Mouse (Mus musculus): ENCODE measurements at regions not wholly inside any gene's neighbourhood (a gene's known extent, or its start where the extent isn't known, plus 50 kb on each side); places are given as distances from the start of the nearest gene placed in this dataset.

DNA sequence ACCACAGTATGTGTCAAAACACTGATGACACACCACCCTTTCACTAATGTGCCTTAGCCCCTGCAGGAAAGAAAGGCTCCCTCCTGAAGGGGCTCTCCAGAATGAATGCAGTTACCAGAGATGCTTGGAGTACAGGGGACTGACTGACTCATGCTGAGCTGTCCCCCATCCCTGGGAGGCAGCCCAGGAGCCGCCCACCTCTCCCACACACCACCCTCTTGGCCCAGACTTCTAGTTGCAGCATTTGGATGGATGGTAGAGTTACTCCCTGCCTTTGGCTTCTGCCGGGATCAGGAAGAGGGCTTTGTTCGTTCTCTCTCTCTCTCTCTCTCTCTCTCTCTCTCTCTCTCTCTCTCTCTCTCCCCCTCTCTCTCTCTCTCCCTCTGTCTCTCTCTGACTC, 53.4 kb upstream of the Jun start:
- DNase-seq: no peak

DNA sequence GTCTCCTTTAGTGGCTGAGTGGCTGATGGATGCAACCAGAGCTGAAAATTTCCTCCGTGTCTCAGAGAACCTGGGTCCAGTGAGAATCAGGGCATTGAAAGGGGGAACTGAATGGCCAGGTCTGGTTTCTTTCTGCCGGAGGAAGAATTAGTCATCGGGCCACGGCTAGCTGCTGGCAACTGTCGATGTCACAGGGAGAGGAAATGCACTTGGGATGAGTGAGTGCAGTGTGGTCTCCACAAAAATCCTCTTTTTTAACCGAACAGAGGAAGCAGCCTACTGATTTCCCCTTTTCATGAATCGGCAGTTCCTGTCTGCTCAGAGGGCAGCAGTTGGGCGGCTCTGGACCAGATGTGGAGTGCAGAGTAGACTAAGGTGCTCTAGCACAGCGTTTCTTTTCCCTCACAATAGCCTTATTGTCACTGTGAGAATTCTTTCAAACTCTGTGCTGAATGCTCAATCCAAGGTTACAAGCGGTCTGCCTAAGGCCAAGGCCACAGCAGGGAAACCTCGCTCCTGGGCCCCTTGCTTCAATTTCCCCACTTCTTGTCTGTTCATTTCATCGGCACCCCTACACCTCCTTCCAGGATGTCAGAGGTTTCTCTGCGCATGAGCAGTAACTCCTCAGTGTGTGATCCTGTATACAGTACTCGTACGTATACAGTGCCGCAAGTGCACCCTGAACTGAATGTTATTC, 54.1 kb upstream of the Jun start:
- DNase-seq: peak; percentile 60

DNA sequence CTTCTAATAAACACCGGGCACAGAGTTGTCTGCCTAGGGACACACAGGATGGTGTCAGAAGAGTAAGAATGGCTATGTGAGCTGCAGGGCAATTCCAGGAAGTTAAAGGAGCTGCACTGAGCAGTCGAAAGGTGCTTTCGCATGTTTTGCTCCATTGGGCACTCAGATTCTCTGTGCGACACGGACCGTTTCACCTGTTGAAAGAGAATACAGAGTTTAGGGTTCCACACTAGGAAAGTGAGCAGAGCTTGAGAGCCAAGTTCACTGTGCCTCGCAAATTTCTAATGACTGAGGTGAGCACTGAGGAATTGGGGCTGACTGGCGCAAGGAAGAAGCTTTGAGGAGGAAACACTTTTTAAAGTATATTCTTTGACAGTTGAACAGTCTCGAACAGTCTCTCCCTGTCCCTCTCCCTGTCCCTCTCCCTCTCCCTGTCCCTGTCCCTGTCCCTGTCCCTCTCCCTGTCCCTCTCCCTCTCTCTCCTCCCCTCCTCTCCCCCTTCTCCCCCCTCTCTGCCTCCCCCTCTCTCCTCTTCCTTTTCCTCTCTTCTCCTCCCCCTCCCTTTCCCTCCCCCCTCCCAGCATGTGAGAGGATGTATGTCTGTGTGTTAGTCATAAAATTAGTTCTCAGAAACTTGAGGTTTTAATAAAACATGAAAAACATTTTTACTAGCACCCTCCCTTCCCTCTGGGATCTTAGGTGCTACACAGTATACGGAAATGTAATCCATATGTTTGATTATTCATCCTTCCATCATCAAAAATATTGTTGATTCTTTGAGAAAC, 55.1 kb upstream of the Jun start:
- peak; percentile 11 for DNase-seq

DNA sequence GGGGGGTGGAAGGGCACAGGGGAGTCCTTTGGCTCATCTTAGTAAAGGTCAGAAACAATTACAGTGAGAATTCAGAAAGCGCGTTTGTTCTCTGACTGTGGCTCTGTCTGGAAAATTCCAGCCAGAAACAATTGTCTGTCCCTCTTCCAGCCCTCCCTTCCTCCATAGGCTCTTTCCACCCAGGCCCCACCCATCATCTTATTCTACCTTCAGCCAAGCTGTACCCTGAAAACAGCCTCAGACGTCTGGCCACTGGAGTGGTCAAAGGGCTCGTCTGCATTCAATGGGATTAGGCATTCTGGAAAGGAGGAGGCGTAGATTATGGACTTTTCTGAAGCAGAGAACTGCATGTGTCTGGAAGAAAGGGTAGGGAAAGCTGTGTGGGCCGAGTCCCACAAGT, 56.8 kb upstream of the Jun start:
- no peak for DNase-seq

DNA sequence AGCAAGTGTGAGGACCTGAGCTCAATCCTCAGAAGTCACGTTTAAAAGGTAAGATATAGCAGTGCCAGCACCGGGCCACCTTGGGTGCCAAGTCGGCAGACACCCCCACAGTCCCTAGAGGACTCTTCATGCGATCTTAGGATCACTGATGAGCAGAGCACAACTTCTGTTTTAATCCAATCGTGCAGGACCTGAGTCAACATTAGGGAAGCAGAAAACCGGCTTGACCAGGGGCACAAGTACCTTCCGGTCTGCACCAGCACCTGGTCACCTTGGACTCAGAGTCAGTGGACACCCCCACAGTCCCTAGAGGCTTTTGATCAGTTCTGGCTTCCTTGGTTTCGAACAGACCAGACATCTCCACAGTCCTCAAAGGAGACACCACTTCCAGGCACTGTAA, 58.8 kb upstream of the Jun start:
- DNase-seq: no peak

DNA sequence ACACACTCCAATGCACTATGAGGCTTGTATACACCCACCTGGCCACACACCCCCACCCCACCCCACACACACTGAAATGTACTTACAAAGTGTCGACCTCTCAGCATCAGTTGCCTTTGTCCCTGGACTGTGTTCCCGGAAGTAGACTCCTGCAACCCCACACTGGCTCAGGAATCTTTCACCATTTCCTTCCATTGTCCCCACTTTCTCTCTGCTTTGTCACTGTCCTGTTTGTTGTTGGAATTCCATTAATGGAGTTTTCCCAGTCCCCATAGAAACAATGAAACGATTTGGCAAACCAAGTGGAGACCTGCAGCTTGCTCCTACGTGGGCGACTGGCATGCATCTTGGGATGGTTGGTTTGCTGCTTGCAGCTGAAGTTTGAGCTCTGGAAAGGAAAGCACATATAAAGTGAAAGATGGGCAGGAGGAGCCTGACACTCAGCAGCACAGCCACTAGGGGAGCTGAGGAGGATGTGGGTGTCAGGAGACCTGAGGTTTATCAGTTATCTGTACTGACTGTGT, 65.2 kb upstream of the Jun start:
- DNase-seq: peak; percentile 17 to 29

DNA sequence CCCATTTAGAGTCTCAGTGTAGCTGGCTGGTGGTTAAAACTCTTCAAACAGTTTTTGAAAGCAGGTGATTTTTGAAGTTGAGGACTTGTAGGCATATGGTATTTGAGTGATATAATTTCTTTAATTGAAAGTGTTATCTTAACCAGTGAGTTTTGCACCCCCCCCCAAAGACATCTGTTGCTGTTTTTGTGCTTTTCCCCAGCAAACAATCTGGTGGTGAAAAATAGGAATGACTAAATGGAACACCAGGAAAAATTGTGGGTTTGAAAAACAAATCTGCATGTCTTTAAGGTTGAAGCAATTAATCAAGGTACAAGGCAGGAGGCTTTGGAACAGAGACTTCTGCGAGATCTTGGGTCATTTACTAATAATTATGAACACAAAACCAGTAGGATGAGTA, 68.9 kb upstream of the Jun start:
- DNase-seq: no peak

DNA sequence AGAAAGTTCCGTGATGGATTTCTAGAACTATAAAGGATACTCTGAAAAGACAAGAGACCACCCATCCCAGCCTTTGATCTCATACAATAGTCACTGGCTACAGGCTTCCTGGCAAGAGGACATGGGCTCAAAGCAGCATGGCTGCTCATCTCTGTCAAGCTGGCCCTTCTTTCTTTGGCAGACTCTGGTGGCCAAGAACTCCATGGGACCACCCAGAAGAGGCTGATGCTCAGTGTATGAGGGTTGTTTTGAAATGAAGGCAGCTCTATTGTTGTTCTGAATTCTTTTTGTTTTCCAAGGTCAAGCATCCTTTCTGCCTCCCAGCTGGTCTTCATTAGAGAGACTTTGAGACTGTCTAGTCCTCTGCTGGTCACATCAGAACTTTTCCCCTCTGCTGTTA, 73.3 kb upstream of the Jun start:
- no peak for DNase-seq

DNA sequence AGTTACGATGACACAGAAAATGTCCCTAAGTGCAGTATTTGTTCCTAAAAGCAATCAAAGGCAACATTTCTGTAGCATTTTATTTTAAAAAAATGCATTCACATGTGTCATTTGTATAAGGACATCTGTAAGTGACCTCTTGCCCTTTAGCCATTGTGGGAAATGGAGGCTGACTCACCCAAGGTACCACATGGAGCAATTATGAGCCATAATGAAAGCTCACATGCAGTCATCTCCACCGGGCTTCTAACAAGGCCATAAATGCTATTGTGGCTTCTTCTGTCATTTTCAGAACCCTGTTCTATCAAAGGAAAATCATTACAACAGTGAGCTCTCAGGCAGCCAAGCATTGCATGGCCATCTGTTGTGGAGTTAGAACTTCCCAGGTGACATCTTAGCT, 75.9 kb upstream of the Jun start:
- no peak for DNase-seq

DNA sequence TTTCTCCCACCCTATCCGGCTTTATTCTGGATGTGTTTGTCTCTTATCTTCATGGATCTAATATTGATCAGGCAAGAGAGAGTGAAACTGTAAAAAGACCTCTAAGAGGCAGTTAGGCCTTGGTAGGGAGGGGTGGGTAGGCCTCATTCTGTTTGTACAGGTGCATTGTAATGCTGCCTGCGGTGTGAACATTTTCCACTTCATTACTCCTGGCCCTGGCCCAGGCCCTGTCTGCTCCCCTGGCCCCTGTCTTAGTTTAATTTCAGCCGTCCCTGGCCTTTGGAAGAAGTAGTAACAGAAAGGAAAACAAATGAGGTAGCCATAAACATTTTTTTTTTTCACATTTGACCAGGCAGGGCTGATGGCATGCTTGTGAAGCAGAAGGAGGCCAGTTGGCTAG, 81.8 kb upstream of the Jun start:
- DNase-seq: no peak

DNA sequence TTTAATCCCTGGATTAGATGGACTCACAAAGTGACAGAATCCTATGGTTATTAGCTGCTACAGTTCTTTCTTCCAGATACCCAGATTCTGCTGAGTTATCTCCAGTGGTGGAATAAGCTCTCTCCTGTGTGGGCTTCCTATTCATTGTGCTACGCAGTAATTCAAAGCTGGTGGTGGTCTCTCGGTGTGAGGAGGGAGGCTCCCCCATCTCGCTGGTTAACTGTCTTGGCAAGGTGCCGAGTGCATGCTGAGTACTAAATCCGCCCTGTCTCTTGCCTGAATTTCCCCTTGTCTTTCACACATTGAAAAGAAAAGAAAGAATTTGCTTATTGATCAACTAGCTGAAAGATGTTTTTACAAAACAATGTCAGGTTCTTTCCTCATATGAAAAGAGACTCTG, 82.6 kb upstream of the Jun start:
- no peak for DNase-seq

DNA sequence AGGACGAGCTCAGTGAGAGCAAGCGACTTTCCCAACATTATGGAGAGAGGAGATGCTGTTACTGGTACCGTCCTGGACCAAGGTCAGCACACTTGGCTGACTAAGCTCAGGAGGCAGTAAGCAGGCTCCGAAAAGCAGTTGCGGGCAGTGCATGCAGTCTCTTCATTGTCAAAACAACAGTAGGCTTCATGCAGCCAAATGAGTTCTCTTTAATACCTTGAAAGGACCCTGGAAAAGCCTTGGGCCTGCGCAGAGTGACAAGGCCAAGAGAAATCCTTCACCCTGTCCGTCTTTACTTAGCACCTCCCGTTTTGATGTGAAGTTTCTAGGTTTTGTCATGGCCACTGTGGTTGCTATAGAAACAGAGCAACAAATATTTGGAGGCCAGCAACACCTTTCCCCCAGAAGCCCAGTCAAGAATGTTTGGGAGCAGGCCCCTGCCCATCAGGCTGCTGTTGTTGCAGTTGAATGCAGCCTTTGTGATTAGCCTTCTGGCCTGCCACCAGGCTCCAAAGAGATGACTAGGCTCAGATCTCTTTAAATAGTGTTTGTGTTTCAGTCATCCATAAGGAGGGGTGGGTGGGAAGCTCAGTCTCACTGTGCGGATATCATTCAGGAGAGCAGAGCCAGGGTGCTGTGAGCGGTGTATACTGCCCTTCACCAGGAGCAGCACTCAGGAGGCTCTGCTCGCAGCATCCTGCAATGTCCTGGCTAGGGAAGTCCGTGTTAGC, 85.6 kb upstream of the Jun start:
- no peak for DNase-seq

DNA sequence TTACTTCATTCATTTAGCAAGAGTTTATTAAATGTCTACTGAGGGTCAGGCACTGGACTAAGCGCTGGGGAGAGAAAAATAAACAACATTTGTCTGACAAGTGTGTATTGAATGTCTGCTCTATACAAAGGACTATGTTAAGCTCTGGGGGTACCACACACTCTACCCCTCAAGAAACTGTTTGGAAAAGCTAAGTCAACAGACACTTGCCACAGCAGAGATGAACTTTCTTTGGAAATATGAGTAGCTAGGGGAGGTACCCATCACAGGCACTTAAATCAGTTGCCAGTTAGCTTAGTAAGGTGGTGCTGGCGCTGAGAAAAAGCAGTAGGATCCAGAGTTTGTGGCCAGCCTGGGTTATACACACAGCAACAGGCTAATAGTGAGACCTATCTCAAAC, 86.7 kb upstream of the Jun start:
- no peak for DNase-seq

DNA sequence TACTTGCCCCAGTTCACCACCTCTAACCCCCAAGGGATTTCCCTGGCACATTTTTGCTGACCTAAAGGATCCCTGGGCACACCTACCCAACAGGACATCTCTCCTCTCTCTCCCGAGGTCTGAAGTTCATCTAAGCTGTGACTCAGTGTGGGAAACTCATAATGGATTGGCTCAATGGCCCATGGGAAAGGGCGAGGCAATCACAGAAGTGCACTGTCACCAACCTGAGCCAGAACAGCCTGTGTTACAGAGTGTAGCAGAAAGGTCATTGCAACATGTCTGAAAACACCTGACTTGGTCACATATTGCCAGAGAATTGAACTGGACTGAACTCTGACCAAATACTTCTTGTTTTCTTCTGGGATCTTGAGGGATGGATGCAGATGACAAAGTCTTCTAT, 89.2 kb upstream of the Jun start:
- no peak for DNase-seq

DNA sequence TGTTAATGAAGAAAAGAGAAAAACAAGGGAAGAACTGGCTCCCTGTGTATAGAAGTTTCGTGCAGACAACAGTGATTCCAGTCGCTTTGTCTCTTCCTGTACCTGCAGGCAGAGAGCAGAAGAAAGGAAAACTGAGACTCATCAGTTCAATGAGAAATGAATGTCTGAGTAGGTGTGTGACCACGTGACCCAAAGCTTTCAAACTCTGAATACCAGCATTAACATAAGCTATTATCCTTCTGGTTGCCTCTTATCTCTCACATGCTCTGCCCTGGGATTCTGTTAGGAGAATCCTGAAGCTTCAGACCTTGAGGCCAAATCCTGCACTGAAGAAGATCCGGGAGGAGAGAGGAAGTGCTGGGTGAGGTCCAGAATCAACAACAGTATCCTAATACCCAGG, 91.1 kb upstream of the Jun start:
- no peak for DNase-seq

DNA sequence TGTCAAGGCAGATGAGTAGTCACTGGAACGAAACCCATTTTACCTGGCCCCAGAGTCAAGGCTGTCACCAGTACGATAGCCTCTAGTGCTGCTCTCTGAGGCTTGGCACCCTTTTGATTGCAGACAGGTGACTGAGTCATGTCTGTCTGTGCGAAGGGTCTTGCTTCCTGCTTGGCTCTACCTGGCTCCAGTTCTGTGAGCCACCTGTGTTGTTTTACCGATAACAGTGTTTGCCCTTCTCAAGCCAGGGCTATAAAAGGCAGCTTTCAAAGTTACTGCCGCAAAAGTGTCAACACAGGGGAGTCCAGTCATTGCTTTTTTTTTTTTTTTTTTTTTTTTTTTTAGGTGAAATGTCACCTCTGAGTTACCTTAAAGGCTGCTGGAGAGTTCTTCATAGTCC, 91.6 kb upstream of the Jun start:
- DNase-seq: no peak

DNA sequence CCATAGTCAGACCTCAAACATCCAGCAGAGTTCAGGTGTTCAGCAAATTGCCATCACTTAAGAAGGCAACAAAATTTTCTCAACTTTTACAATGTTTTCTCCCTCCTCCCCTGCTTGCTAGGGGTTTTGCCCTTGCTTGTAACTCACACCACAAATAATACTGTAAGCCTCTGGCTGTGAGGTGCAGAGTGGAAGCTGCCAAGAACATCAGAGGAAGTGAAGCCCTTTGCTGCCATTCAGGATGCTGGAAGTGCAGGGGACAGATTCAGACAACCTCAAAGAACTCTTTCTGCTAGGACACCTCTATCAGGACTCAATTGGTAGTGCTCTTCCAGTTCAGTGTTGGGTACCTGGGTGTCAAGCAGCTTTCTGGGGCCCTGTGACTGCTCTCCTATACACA, 92.4 kb upstream of the Jun start:
- no peak for DNase-seq

DNA sequence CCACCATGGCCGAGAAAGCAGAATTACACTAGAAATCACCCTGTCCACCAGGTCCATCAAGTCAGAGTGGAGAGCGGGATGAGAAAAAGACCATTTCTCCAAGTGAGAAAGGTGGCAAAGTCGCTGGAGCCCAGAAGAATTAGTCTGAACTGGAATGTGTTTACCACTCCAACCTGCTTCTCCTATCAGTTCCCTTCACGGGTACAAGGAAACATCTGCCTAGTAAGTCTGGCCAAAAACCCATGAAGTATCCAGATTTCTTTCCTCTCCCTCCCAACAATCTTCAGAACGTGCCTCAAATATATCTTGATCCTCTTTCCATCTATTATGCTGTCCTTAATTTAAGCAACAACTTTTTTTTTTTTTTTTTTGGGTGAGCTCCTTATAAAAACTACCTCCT, 94.2 kb upstream of the Jun start:
- DNase-seq: no peak

DNA sequence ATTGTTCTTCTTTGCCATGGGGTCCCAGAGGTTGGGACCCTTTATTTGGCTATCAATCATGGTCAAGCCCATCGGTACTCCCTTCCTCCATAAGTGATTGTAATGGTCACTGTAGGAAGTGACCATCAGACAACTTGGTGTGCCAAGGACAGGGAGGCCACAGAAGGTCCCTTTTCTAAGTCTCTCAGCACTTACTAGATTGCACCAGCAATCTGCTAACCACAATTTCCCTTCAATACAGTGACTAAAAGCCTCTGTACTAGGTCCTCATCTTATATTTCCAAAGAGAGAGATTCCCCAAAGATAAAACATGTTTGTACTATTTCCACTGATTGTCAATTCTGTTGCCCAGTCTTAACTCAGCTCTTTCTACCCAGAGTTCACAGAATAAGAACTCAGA, 96.6 kb upstream of the Jun start:
- no peak for DNase-seq

DNA sequence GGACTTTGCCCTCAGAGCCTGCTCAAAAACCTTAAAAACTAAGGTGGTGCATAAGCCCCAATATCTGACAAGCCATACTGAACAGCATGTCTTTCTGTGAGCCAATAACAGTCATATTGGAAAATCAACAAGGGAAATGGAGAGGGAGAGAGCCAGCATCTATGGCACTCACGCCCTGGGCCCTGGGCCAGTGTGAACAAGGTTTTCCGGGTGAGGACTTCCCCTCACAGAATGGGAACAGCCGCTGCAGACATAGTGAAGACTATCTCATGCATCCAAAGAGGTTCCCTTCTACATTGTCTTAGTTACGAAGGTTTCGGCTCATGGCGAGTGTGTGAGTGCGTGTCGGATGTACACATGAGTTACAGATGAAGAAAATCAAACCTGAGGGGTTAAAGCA, 99.7 kb upstream of the Jun start:
- DNase-seq: no peak

DNA sequence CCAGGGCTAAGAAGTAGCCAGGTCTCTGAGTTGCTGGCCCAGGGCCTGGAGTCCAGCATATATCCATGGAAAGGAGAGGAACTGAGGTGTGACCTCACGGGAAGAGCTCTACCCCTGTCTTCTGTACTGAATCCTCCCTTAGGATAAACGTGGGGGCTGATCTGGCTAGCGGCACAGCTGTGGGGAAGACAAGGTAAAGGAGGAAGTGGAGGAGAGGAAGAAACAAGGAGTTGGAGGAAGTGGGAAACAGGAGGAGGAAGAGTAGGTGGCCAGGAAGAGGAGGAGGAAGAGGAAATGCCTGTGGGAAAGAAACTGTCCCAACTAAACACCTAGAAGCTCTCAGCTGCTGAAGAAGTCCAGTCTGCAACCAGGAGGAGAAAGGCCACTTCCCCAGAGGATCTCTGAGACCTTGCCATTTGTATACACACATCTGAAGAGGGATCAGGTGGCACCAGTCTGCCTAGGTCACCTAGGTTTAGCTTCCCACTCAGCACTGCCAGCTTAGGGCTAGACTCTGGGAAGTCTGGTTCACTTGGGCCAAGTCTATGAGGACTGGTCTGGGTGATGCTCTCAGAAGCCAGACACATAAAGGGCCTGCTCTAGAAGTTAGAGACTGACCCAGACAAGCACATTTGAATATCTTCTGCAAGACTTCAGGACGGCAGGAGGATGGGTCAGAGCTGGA, 100.6 kb upstream of the Jun start:
- DNase-seq: no peak

DNA sequence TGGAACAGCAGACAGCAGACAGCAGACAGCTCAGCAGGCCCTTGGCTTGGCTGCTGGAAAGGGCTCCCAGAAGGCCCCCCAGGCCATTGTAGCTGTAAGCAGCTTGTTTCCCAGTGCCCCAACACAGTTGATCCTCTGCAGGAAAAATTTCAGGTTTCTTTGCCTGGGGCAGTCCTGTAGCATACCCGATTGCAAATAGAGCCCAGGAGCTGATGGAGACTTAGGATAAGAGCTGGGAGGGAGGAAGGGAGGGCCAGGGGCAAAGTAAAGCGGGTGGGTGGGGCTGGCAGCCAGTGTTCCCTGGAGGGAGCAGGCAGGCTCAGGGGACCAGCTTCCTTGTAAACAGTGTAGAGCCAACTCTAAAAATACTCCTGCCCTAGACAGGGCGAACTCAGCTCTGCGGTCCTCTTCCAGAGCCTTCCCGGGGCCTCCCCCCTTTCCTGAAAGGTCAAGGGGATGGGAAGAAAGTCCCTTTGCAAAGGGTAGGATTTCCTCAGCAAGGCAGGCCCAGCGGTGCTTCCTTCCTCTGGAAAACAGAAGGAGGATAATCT, 101.8 kb upstream of the Jun start:
- no peak for DNase-seq

DNA sequence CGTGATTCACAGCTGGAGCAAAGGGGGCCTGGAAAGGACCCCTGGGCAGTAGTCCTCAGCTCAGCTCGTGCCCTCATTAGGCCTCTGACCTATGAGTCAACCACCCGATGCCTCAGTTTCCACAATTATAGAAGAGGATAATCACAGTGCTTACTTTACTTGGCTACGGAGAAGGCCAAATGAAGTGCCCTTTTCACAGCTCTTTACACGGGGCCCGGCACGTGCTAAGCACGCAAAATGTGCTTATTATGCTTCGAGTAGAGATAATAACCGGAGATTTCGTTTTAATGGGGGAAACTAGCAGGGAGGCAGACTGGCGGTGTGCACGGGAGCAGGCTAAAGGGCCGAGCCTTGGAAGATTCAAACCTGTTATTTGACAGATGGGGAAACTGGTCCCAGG, 102.4 kb upstream of the Jun start:
- no peak for DNase-seq

All from thymus, postnatal 36 days (tissue).